ENCODE assay signal across 8 mouse cellular contexts in the genomic region with DNA sequence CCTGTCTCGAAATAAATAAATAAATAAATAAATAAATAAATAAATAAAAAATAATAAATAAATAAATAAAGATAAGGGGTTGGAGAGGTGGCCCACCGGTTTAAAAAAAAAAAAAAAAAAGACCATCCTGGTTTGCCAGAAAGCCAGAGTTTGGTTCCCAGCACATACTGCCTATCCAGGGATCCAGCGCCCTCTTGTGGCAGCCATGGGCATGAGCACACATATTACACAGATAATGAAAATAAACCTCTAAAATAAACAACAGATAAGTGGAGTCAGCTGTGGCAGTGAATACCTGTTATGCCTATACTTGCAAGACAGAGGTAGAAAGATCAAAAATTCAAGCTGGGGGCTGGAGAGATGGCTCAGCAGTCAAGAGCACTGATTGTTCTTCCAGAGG. TPM values are rescaled to one million over a fixed set of nuclear protein-coding genes. Genes with fewer than 3 reads are reported as not detected.
DNase-seq lines count a peak whose midpoint lies in the region; ATAC-seq and TF ChIP-seq lines count a peak whose summit lies in the region.

No protein-coding gene starts in this region.

- no peak overlapping the region for H3K4me3 ChIP-seq in limb, embryonic 13.5 days
- H3K4me3 ChIP-seq in stomach, postnatal 0 days (ENCODE audit: low read depth, low read length), result no peak overlapping the region

- no peaks in the 10 kb centered on the region for H3K27me3 ChIP-seq in limb, embryonic 13.5 days
- H3K27me3 ChIP-seq in stomach, postnatal 0 days (ENCODE audit: control insufficient read depth, insufficient read depth, low read length), result no peaks in the 10 kb centered on the region

- no peak for TF ChIP-seq EP300 in stomach, postnatal 0 days (optimal IDR thresholded peaks at IDR 0.05)

- H3K9ac ChIP-seq in limb, embryonic 13.5 days, result no peak overlapping the region
- no peak overlapping the region for H3K9ac ChIP-seq in stomach, postnatal 0 days (ENCODE audit: low read length)

- ATAC-seq in common myeloid progenitor, adult 5-6 weeks (replicated peaks; ENCODE audit: low read depth, poor library complexity, severe bottlenecking), result 0 out of 2 replicates have a peak, but pooled peaks have one; percentile 23
- no peak for ATAC-seq in limb, embryonic 13.5 days (ENCODE audit: low FRiP score, low read depth)
- no peak for ATAC-seq in stomach, postnatal 0 days (ENCODE audit: low FRiP score, low TSS enrichment)

- DNase-seq in gastrocnemius, adult 18-20 months (ENCODE audit: low spot score), result peak; percentile 51
- DNase-seq in gastrocnemius, adult 8-10 months (ENCODE audit: low spot score in 2 of 2), result no peak
- peak; percentile 45 for DNase-seq in right cerebral cortex, postnatal 14 days
- DNase-seq in right cerebral cortex, adult 2 months (ENCODE audit: low spot score in 2 of 2), result no peak
- DNase-seq in stomach, postnatal 0 days (ENCODE audit: low spot score), result peak; percentile 74
- no peak for DNase-seq in cerebellum, adult 9-10 months

- H3K4me2 ChIP-seq in limb, embryonic 13.5 days (replicated peaks), result peak overlapping the region; percentile 42; the same call in 1 of the 2 replicates
- no peak overlapping the region for H3K4me2 ChIP-seq in stomach, postnatal 0 days (replicated peaks; ENCODE audit: low read depth)

- H3K27ac ChIP-seq in limb, embryonic 13.5 days, result peak overlapping the region; percentile 90
- H3K27ac ChIP-seq in stomach, postnatal 0 days (replicated peaks), result no peak overlapping the region

- H3K36me3 ChIP-seq in limb, embryonic 13.5 days, result no peaks in the 10 kb centered on the region
- H3K36me3 ChIP-seq in stomach, postnatal 0 days (ENCODE audit: control insufficient read depth, insufficient read depth, low read length), result no peaks in the 10 kb centered on the region

- 33% methylated on average over 3 of the region's 3 CpGs for WGBS in limb, embryonic 13.5 days
- 42% methylated on average over 3 of the region's 3 CpGs for WGBS in stomach, postnatal 0 days

- no peaks in the 10 kb centered on the region for H3K9me3 ChIP-seq in limb, embryonic 13.5 days
- H3K9me3 ChIP-seq in stomach, postnatal 0 days (ENCODE audit: control insufficient read depth, low read length), result no peaks in the 10 kb centered on the region

- H3K4me1 ChIP-seq in limb, embryonic 13.5 days, result peaks cover 65% of the 10 kb centered on the region
- peaks cover 7% of the 10 kb centered on the region; the same call in 1 of the 2 replicates for H3K4me1 ChIP-seq in stomach, postnatal 0 days (replicated peaks; ENCODE audit: control insufficient read depth, insufficient read depth)

- TF ChIP-seq CTCF in stomach, postnatal 0 days (IDR thresholded peaks at IDR 0.05; ENCODE audit: low read depth), result peak; percentile 83

RNA-seq across cellular contexts. Expression of gene Id3, which starts 6.4 kb away (rescaled TPM):
- 10 to 100 TPM; 13.7 to 24.1 TPM for total RNA-seq in gastrocnemius, adult 18-20 months (2021)
- 10 to 100 TPM in 1 of 4 experiments, 1 to 10 TPM in 3; 8.7 to 16.7 (median 9.6) TPM for total RNA-seq in gastrocnemius, adult 8-10 months (2022)
- total RNA-seq in common myeloid progenitor, adult 5-6 weeks (2017), result 2.2 TPM in 1 of 2 replicates, not detected in the other
- 736 and 770 TPM in 2 replicates for polyA plus RNA-seq in limb, embryonic 13.5 days (2015; fragmentation: Nextera tagmentation; extraction: Ambion mirVana)
- polyA plus RNA-seq in stomach, postnatal 0 days (2015; fragmentation: Nextera tagmentation; extraction: Ambion mirVana), result 201 and 224 TPM in 2 replicates

RNA-seq across cellular contexts. Expression of gene E2f2, which starts 22.5 kb away (rescaled TPM):
- under 1 TPM; 0.73 to 0.76 TPM for total RNA-seq in gastrocnemius, adult 18-20 months (2021)
- 1 to 10 TPM in 3 of 4 experiments, under 1 TPM in 1; 0.85 to 1.7 (median 1.5) TPM for total RNA-seq in gastrocnemius, adult 8-10 months (2022)
- 4.3 and 6.8 TPM in 2 replicates for total RNA-seq in common myeloid progenitor, adult 5-6 weeks (2017)
- polyA plus RNA-seq in limb, embryonic 13.5 days (2015; fragmentation: Nextera tagmentation; extraction: Ambion mirVana), result 7.9 and 8.7 TPM in 2 replicates
- polyA plus RNA-seq in stomach, postnatal 0 days (2015; fragmentation: Nextera tagmentation; extraction: Ambion mirVana), result 0.91 and 1.5 TPM in 2 replicates

RNA-seq across cellular contexts. Expression of gene Asap3, which starts 56.4 kb away (rescaled TPM):
- 1 to 10 TPM; 1.4 to 1.5 TPM for total RNA-seq in gastrocnemius, adult 18-20 months (2021)
- total RNA-seq in gastrocnemius, adult 8-10 months (2022), result 1 to 10 TPM in 2 of 4 experiments, under 1 TPM in 2; 0.92 to 1.3 (median 1.1) TPM
- total RNA-seq in common myeloid progenitor, adult 5-6 weeks (2017), result not detected in 2 replicates
- 15.1 and 16.4 TPM in 2 replicates for polyA plus RNA-seq in limb, embryonic 13.5 days (2015; fragmentation: Nextera tagmentation; extraction: Ambion mirVana)
- 1.6 and 1.9 TPM in 2 replicates for polyA plus RNA-seq in stomach, postnatal 0 days (2015; fragmentation: Nextera tagmentation; extraction: Ambion mirVana)

Comparison
In these comparisons a context has a peak if more than half of its experiments do, and no peak if none do; other contexts are left out.
1. DNase-seq: peak in gastrocnemius, adult 18-20 months (single experiment), right cerebral cortex, postnatal 14 days (single experiment) and stomach, postnatal 0 days (single experiment); none in gastrocnemius, adult 8-10 months (0 of 2), right cerebral cortex, adult 2 months (0 of 2) and cerebellum, adult 9-10 months (single experiment).